Mouse (Mus musculus) layer of hippocampus, adult 9-11 months (tissue): ENCODE measurements at regions not wholly inside any gene's neighbourhood (a gene's known extent, or its start where the extent isn't known, plus 50 kb on each side); places are given as distances from the start of the nearest gene placed in this dataset.
A peak's percentile ranks its signal among the peaks of the same experiment; 100 is the strongest.
"Not testable (repeated sequence)": the region's sequence is repeated elsewhere in the genome, so short reads cannot be mapped to it uniquely, and the experiment has no call there.

Experiments
- DNase-seq: peaks from one replicate; pipeline ENCODE4 v3.0.0; 2022

GRCm38 (mm10) chr1:141716953-141717352 lies 1471.0 kb downstream of the Kcnt2 start:
- no peak for DNase-seq

- no peak for DNase-seq
Observed at GRCm38 (mm10) chr1:141717510-141717909, 1471.6 kb downstream of the Kcnt2 start.

- DNase-seq: no peak
Observed at GRCm38 (mm10) chr1:141741299-141741698, 1495.3 kb downstream of the Kcnt2 start.

GRCm38 (mm10) chr1:141776059-141776458 lies 1530.1 kb downstream of the Kcnt2 start:
- DNase-seq: no peak

- peak; percentile 4 for DNase-seq
Observed at GRCm38 (mm10) chr1:141783367-141783766, 1537.4 kb downstream of the Kcnt2 start.

- no peak for DNase-seq
Observed at GRCm38 (mm10) chr1:141813315-141814158, 1567.6 kb downstream of the Kcnt2 start.

GRCm38 (mm10) chr1:141831444-141831843 lies 1585.5 kb downstream of the Kcnt2 start:
- DNase-seq: no peak

GRCm38 (mm10) chr1:141842547-141842946 lies 1596.6 kb downstream of the Kcnt2 start:
- DNase-seq: no peak

- not testable (repeated sequence) for DNase-seq
Observed at GRCm38 (mm10) chr1:141853841-141854240, 1607.9 kb downstream of the Kcnt2 start.

GRCm38 (mm10) chr1:141884356-141884755 lies 1638.4 kb downstream of the Kcnt2 start:
- no peak for DNase-seq

- no peak for DNase-seq
Observed at GRCm38 (mm10) chr1:141897924-141898455, 1652.0 kb downstream of the Kcnt2 start.

GRCm38 (mm10) chr1:141911714-141912398 lies 1665.9 kb downstream of the Kcnt2 start:
- no peak for DNase-seq

GRCm38 (mm10) chr1:141926194-141926593 lies 1680.2 kb downstream of the Kcnt2 start:
- DNase-seq: no peak

- no peak for DNase-seq
Observed at GRCm38 (mm10) chr1:141926804-141927203, 1680.8 kb downstream of the Kcnt2 start.

GRCm38 (mm10) chr1:141948055-141948454 lies 1692.4 kb upstream of the B3galt2 start:
- DNase-seq: no peak

- no peak for DNase-seq
Observed at GRCm38 (mm10) chr1:141954323-141954867, 1686.1 kb upstream of the B3galt2 start.

GRCm38 (mm10) chr1:141961743-141962142 lies 1678.7 kb upstream of the B3galt2 start:
- DNase-seq: no peak

- no peak for DNase-seq
Observed at GRCm38 (mm10) chr1:141968133-141968532, 1672.3 kb upstream of the B3galt2 start.

- DNase-seq: no peak
Observed at GRCm38 (mm10) chr1:141974329-141974728, 1666.1 kb upstream of the B3galt2 start.

- no peak for DNase-seq
Observed at GRCm38 (mm10) chr1:141999769-142000168, 1640.7 kb upstream of the B3galt2 start.

- no peak for DNase-seq
Observed at GRCm38 (mm10) chr1:142000335-142000734, 1640.1 kb upstream of the B3galt2 start.

GRCm38 (mm10) chr1:142006316-142006715 lies 1634.1 kb upstream of the B3galt2 start:
- peak; percentile 44 for DNase-seq

- peak; percentile 77 for DNase-seq
Observed at GRCm38 (mm10) chr1:142042751-142043150, 1597.7 kb upstream of the B3galt2 start.

GRCm38 (mm10) chr1:142055207-142055606 lies 1585.3 kb upstream of the B3galt2 start:
- DNase-seq: no peak
